Mouse (Mus musculus): ENCODE results near the gene Gm5114.
A peak's percentile ranks its signal among the peaks of the same experiment; 100 is the strongest.
"Not testable (repeated sequence)": the region's sequence is repeated elsewhere in the genome, so short reads cannot be mapped to it uniquely, and the experiment has no call there.

Gm5114 gene

DNA sequence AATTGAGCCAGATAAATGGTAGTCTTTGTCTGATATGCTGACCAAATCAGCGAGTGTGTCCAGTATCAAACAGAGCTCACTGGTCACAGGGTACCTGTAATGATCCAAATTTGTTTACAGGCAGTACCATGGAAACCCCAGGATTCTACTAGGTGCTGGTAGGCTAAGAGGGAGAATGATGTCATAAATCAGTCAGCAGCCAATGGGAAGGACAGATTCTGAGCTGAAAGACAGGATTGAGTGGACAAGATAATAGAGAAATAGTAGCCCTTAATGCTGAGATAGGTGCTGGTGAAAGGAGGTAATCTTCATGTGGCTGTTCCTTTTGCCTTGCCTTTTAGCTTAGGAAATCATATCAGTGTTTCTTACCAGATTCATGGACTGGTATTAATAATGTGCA lies at the start of gene Gm5114:
Gene Gm5114 (minus strand): TSS at position 101 of the 400 bp plus-strand sequence.
- DNase-seq (ENCODE audit: low spot score in 2 of 2) = not testable (repeated sequence)

DNA sequence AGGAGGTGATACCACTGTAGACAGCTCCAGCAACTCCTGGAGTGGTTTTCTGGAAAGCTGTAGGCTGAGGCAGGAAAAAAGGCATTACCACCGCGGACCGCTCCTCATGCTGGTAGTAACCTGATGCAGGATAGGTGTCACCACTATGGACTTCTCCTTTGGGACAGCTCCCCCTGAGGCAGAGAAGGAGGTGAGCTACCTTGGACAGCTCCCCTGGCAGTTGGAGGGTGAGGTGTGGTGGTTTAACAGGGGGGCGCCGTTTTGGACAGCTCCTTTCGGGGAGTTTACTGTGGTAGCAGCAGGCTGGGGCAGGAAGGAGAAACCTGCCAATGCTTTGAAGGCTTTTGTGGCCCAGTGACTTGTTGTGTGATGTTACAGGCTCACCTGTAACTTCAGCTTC lies 42.8 kb upstream of the Gm5114 start:
- DNase-seq (ENCODE audit: low spot score in 2 of 2) = no peak

DNA sequence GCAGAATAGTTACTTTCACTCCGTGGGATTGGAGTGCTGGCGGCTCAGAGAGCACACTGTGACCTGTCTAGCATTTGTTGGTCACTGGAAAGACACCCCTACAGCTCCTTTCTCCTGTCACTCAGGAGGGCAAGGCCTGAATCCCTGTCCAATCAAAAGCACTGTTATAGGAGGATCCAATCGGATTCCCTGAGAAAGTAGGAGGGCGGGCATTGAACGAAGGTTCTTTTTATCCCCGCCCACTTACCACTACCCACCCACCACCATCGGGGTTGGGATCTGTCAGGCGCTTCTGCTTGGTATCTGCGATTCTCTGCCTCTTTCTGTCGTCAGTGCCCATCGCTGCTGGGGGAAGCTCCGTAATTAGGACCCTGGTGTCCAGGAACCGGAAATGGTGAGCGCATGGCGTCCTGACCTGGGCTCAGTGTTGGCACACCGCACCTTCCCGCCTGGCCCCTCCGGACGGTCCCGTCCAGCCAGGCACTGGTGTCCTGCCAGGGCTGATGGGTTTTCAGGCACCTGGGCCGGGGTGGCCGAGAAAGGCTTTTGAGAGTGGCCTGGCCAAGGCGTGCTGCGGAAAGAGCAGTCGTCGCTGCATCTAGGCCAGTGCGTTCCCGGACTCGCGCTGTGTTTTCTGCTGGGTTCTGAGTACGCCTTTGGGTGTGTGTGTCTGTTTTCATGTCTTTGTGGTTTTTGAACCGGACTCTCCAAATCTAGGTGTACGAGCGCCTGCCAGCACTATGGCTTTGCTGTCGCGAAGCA lies 36.5 kb upstream of the Gm5114 start:
- peak; percentile 89 to 92 for DNase-seq (ENCODE audit: low spot score in 2 of 2)

DNA sequence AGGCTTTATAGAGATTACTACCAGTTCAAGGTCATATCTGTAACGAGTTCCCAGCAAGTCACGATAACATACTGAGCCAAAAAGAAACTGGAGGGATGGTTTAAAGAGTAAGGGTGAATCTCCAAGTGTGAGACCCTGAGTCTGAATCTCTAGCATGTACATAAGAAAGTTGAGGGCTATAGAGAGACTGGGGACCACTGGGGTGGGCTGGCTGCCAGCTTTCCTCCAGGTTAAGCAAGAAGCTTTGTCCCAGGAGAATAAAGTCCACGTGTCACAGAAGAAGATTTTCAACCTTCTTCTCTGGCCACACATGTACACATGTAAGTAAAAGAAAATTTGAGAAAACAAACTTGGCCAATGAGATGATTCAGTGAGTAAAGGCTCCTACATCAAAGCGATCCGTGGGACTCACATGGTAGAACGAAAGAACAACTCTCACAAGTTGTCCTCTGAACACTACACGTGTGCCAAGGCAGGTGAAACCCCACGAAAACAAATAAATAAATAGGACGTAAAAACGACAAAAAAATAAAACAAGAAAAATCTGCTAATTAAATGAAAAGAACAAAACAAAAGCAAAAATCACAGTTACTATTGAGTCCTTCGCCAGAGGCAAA lies 35.8 kb upstream of the Gm5114 start:
- DNase-seq (ENCODE audit: low spot score in 2 of 2) = no peak

DNA sequence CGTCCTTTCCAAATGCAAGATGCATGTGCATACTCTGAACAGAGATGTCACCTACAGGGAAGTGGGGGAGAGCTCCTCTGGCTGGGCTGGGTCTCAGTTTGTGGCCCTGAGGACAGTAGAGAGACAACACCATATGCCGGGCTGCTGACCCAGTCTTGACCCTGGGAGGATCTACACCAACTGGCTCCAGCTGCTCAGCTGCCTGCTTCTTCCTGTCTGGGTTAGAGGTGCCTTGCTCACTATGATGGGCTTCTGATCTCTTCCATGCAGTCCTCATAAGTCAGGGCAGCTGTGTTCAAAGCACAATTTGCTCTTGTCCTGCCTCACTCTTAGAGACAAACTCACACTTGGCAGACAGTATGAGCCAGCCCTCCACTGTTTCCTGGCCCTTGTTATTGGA lies 28.3 kb upstream of the Gm5114 start:
- DNase-seq (ENCODE audit: low spot score in 2 of 2) = no peak

DNA sequence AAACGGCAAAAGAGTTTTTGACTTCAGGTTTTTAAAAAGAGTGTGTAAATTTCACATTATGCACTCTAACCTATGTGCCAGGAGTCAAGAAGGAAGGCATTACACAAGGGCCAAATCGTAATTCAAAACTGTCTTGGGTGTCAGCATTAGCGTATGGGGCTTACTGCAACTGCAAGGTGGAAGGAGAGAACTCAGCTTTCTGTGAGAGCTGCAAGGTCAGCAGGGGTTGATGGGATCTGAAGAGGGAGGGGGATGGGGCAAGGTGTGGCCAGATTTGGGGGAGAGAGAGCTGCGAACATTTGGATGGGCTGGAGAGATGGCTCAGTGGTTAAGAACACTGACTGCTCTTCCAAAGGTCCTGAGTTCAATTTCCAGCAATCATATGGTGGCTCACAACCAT lies 27.4 kb upstream of the Gm5114 start:
- DNase-seq (ENCODE audit: low spot score in 2 of 2) = no peak

Measured in left cerebral cortex, adult 9 months (tissue).